Mouse (Mus musculus) limb, embryonic 12.5 days (tissue): ENCODE data around the gene Foxj1. TPM values are rescaled to one million over a fixed set of nuclear protein-coding genes. Genes with fewer than 3 reads are reported as not detected.
A peak's percentile ranks its signal among the peaks of the same experiment; 100 is the strongest.
"Not testable (repeated sequence)": the region's sequence is repeated elsewhere in the genome, so short reads cannot be mapped to it uniquely, and the experiment has no call there.

Source experiments
- ATAC-seq: fragments of 200-750 bp; cut with Nextera tagmentation; 2 replicates; pipeline ENCODE4 v1.8.0; 2017; ENCODE audit warnings: low read depth, moderate TSS enrichment; ENCODE audit not compliant: insufficient number of reproducible peaks, insufficient read depth, low FRiP score, low TSS enrichment
- H3K27ac ChIP-seq: fragments of 300-500 bp; sonication (generic); 2 replicates; pipeline ENCODE4 v1.5.1; 2016; ENCODE audit warnings: mild to moderate bottlenecking, moderate library complexity
- H3K27me3 ChIP-seq: fragments of 300-500 bp; sonication (generic); 2 replicates; pipeline ENCODE4 v1.6.1; 2016; ENCODE audit warnings: mild to moderate bottlenecking, moderate library complexity
- H3K36me3 ChIP-seq: fragments of 300-500 bp; sonication (generic); 2 replicates; pipeline ENCODE4 v1.6.1; 2016; ENCODE audit warnings: mild to moderate bottlenecking, moderate library complexity
- H3K4me1 ChIP-seq: fragments of 300-500 bp; sonication (generic); replicated peaks from 2 replicates; pipeline ENCODE4 v1.6.1; 2016
- H3K4me2 ChIP-seq: fragments of 300-500 bp; sonication (generic); 2 replicates; pipeline ENCODE4 v1.6.1; 2016; ENCODE audit warnings: mild to moderate bottlenecking, moderate library complexity
- H3K4me3 ChIP-seq: fragments of 300-500 bp; sonication (generic); replicated peaks from 2 replicates; pipeline ENCODE4 v1.5.1; 2016; ENCODE audit warnings: mild to moderate bottlenecking
- H3K9ac ChIP-seq: fragments of 300-500 bp; sonication (generic); replicated peaks from 2 replicates; pipeline ENCODE4 v1.6.1; 2016; ENCODE audit warnings: mild to moderate bottlenecking, moderate library complexity
- H3K9me3 ChIP-seq: fragments of 300-500 bp; sonication (generic); 2 replicates; pipeline ENCODE4 v1.6.1; 2016; ENCODE audit warnings: mild to moderate bottlenecking, moderate library complexity
- WGBS: fragments of 180-500 bp; shearing (Covaris S2); methylation state at CpG from one replicate; pipeline ENCODE4 v1.1.7; 2016; 5-methylcytosine and 5-hydroxymethylcytosine counted together
- polyA plus RNA-seq: library from polyadenylated mRNA; unstranded; fragments of >200 nt; fragmentation: Nextera tagmentation; extraction: Ambion mirVana; gene quantifications from 2 replicates; pipeline ENCODE4 v1.2.1, GENCODE M21; 2016

The Foxj1 gene
- polyA plus RNA-seq, 1 experiment from 2014 or later, result 0.18 TPM

DNA sequence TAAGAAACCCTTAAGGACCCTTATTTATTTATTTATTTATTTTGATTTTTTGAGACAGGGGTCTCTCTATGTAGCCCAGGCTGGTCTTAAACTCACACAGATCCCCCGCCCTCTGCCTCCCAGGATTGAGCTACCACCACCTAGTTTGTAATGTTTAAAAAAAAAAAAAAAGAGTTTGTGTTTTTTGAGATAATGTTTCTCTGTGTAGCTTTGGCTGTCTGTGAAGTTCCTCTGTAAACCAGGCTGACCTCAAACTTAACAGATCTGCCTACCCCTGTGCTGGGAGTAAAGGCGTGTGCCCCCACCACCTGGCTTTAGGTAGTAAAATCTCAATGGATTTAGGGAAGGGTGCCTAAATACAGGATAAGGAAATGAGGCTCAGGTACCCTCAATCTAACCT, 30.9 kb upstream of the Foxj1 start:
- Histone ChIP-seq H3K9me3 (no peaks in the 10 kb centered on the region), H3K27me3 (no peaks in the 10 kb centered on the region), H3K36me3 (peaks cover 13% of the 10 kb centered on the region; the same call in 1 of the 2 replicates), H3K4me2 (peak overlapping the region; percentile 0; the same call in 1 of the 2 replicates), H3K4me1 (peaks cover 17% of the 10 kb centered on the region), H3K27ac (0 out of 2 replicates have a peak overlapping the region, but pooled peaks have one; percentile 7), H3K4me3 (no peak overlapping the region), H3K9ac (no peak overlapping the region)
- ATAC-seq, result no peak
- WGBS, result 70% methylated on average over 2 of the region's 2 CpGs

DNA sequence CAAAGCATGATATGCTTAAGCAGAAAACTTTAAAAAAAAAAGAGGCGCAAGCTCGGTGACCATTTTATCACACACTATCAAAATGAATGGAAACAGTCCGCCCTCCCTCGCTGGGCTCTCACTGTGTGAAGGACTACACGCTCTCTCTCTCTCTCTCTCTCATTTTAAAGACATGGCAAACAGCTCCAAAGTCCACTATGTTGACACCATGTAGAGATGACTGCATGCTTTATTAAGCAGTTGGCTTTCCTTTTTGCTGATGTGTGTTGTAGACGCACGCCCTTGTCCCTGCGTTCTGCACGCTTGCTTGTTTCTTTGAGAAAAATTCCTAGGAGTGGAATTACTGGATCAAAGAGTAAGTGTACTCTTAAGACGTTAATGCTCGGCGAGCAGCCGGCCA, 30.2 kb upstream of the Foxj1 start:
- H3K4me3 ChIP-seq, result no peak overlapping the region
- H3K9ac ChIP-seq, result no peak overlapping the region
- 0 out of 2 replicates have a peak overlapping the region, but pooled peaks have one; percentile 23 for H3K27ac ChIP-seq
- H3K9me3 ChIP-seq, result no peaks in the 10 kb centered on the region
- 48% methylated on average over 13 of the region's 13 CpGs for WGBS
- peak overlapping the region; percentile 0; the same call in 1 of the 2 replicates for H3K4me2 ChIP-seq
- peaks cover 17% of the 10 kb centered on the region for H3K4me1 ChIP-seq
- H3K27me3 ChIP-seq, result no peaks in the 10 kb centered on the region
- ATAC-seq, result no peak
- H3K36me3 ChIP-seq, result peaks cover 19% of the 10 kb centered on the region; the same call in 1 of the 2 replicates

DNA sequence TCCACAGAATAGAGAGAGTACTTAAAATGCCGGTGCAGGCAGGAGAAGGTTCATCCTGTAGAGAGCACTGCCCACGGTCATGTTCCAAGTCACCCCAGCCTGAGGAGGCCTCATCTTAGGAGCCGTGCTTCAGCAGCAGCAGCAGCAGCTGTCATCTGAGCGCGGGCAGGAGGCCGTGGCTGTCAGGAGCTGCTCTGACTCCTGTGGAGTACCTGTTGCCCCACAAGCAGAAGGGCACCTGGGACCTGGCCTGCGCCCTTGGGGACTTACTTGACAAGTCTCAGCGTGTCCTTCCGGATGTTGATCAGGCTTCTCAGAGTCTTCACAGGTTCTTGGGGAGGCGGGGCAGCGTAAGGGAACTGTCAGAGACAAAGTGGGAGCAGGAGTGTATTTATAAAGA, 26.8 kb upstream of the Foxj1 start:
- Histone ChIP-seq H3K4me1 (peaks cover 17% of the 10 kb centered on the region), H3K36me3 (peaks cover 48% of the 10 kb centered on the region), H3K4me3 (no peak overlapping the region), H3K4me2 (no peak overlapping the region), H3K27me3 (no peaks in the 10 kb centered on the region), H3K9ac (no peak overlapping the region), H3K27ac (no peak overlapping the region), H3K9me3 (no peaks in the 10 kb centered on the region)
- ATAC-seq, result no peak
- 62% methylated on average over 11 of the region's 11 CpGs for WGBS

DNA sequence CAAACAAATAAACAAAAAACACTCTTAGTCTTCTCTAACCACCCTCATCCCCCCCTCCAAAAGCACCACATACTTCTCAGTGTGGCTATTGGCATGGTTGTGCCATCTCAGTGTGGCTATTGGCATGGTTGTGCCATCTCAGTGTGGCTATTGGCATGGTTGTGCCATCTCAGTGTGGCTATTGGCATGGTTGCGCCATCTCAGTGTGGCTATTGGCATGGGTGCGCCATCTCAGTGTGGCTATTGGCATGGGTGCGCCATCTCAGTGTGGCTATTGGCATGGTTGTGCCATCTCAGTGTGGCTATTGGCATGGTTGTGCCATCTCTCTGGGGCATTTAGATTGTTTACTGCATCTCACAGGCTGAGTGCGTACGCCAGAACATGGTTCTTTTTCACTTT, 25.7 kb upstream of the Foxj1 start:
- H3K4me2 ChIP-seq, H3K4me3 ChIP-seq, H3K9ac ChIP-seq, H3K27me3 ChIP-seq, ATAC-seq, H3K9me3 ChIP-seq, H3K27ac ChIP-seq: not testable (repeated sequence)
- H3K36me3 ChIP-seq, result peaks cover 50% of the 10 kb centered on the region
- whole genome bisulfite sequencing, result 96% methylated on average over 5 of the region's 5 CpGs
- peaks cover 12% of the 10 kb centered on the region for H3K4me1 ChIP-seq

DNA sequence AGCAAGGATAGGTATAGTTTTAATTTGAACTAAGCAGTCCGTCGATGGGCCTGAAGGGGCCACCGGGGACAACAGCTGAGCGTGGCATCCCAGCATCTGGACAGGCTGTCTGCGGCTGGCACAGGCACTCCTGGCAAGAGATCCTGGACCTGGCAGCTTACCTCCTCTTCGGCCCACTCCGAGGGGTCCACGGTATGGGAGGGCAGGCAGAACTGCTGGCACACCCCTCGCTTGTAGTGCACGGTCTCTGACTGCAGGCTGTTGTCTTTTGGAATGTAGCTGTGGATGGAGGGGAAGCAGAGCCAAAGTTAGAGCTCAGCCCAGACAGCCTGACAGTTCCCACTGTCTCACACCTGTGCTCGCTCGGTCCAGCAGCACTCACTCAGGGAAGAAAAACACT, 24.5 kb upstream of the Foxj1 start:
- ATAC-seq, result no peak
- 86% methylated on average over 12 of the region's 12 CpGs for WGBS
- Histone ChIP-seq H3K36me3 (peaks cover 63% of the 10 kb centered on the region), H3K4me3 (no peak overlapping the region), H3K4me1 (no peaks in the 10 kb centered on the region), H3K9me3 (0 out of 2 replicates have a peak, but pooled peaks cover 4% of the 10 kb centered on the region), H3K4me2 (no peak overlapping the region), H3K9ac (no peak overlapping the region), H3K27ac (no peak overlapping the region), H3K27me3 (no peaks in the 10 kb centered on the region)

DNA sequence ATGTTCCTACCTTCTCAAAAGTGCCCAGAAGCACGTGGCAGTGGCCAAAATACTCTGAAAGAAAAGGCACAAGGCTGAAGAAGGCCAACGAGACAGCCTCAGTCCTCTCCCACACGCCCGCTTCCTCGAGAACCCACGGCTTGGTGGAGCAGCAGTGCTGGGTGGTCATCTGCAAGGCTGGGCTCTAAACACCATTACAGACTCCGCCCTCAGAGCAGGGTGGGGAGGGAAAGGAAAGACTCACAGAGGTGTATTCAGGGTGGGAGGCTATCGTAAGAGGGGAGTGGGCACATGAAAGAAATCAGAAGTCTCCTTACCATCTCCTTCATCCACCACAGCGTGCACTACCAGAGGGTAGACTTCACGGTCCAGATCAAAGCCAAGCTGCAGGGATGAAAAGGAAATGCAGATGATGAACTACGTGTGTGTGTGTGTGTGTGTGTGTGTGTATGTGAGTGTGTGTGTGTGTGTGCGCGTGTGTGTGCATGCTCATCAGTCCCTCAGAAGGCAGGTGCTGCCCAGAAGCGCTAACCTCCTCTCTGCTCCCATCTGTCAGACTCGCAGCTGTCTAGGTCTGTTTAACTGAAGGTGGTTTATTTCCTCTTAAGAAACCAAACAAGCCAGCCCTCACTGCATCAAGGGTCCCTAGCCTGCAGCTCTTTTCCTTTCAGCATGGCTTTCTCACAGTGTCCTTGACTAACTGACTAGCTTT, 23.9 kb upstream of the Foxj1 start:
- Histone ChIP-seq H3K4me2 (no peak overlapping the region), H3K36me3 (peaks cover 68% of the 10 kb centered on the region), H3K9ac (no peak overlapping the region), H3K27me3 (no peaks in the 10 kb centered on the region), H3K27ac (no peak overlapping the region), H3K4me1 (no peaks in the 10 kb centered on the region), H3K4me3 (no peak overlapping the region), H3K9me3 (0 out of 2 replicates have a peak, but pooled peaks cover 4% of the 10 kb centered on the region)
- ATAC-seq, result no peak
- WGBS, result 66% methylated on average over 15 of the region's 15 CpGs

DNA sequence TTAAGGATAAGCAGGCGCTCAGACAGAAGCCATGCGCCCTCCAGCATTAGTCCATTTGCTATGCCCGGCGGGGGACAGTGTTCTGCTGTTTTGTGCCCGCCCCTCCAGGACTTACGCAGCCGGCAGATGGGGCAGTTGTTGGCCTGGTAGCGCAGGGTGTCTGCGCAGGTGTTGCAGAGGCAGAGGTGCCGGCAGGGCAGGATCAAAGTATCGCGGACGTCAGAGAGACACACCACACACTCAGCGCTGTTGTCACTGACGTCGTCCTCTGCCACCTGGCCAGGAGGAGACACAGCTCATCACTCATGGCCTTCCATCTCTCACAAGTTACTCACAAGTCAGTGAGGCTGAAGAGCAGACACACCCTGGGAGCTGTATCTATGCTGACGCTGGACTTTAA, 19.3 kb upstream of the Foxj1 start:
- Histone ChIP-seq H3K4me2 (no peak overlapping the region), H3K36me3 (peaks cover 79% of the 10 kb centered on the region), H3K9ac (no peak overlapping the region), H3K4me1 (no peaks in the 10 kb centered on the region), H3K27me3 (no peaks in the 10 kb centered on the region), H3K9me3 (0 out of 2 replicates have a peak, but pooled peaks cover 4% of the 10 kb centered on the region), H3K4me3 (no peak overlapping the region), H3K27ac (no peak overlapping the region)
- 36% methylated on average over 17 of the region's 17 CpGs for WGBS
- ATAC-seq, result no peak

DNA sequence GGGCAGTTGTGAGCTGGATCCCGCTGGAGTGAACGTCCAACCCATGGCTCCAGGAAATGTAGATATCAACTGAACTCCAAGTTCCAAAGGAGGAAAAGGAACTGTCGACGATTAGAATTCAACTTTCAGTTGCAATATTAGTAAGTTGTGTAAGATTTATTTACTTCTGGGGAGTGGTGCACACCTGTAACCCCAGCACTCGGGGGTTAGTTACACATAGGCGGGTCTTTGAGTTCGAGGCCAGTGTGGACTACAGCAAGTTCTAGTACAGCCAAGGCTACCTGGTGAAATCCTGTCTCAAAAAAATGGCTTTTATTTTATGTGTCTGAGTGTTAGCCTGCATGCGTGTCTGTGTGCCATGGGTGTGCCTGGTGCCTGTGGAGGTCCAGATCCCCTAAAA, 18.3 kb upstream of the Foxj1 start:
- Histone ChIP-seq H3K27ac (no peak overlapping the region), H3K4me2 (no peak overlapping the region), H3K27me3 (no peaks in the 10 kb centered on the region), H3K4me1 (no peaks in the 10 kb centered on the region), H3K4me3 (no peak overlapping the region), H3K9me3 (0 out of 2 replicates have a peak, but pooled peaks cover 4% of the 10 kb centered on the region), H3K9ac (no peak overlapping the region), H3K36me3 (peaks cover 79% of the 10 kb centered on the region)
- WGBS, result 90% methylated on average over 8 of the region's 8 CpGs
- ATAC-seq, result no peak

DNA sequence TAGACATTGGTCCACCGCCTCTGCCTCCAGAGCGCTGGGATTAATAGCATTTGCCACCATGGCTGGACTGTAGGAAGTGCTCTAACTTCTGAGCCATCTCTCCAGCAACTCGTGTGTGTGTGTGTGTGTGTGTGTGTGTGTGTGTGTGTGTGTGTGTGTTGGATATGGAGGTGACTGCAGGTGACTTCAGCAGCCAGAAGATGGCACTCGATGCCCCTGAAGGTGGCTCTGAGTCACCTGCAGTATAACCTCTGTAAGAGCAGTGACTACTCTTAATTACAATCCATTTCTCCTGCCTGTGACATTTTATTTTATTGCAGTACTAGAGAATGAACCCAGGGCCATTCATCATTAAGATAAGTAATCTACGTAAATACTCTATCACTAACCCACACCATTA, 16.1 kb upstream of the Foxj1 start:
- no peak overlapping the region for H3K27ac ChIP-seq
- ATAC-seq, result no peak
- 0 out of 2 replicates have a peak, but pooled peaks cover 4% of the 10 kb centered on the region for H3K9me3 ChIP-seq
- H3K4me2 ChIP-seq, result no peak overlapping the region
- H3K36me3 ChIP-seq, result peaks cover 88% of the 10 kb centered on the region
- no peak overlapping the region for H3K9ac ChIP-seq
- no peaks in the 10 kb centered on the region for H3K4me1 ChIP-seq
- H3K27me3 ChIP-seq, result no peaks in the 10 kb centered on the region
- H3K4me3 ChIP-seq, result no peak overlapping the region
- WGBS, result 83% methylated on average over 5 of the region's 5 CpGs

DNA sequence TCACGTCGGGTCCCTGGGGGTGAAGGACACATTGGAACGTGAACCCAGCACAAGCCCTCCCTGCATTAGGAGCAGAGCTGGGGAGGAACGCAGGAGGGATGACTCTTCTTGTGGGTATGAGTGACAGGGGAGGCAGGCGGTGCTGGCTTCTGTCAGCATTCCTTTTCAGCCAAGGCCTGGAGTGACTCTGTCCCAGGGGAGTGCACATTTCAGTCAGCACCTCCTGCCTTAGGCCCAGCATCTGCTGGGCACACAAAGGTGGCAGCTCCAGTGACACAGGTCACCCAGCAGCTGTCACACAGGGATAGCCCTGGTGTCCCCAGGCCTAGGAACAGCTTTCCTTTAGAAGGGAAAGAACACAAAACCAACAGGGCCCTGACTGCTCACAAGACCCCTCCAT, 12.8 kb upstream of the Foxj1 start:
- no peak for ATAC-seq
- H3K36me3 ChIP-seq, result peaks cover 88% of the 10 kb centered on the region
- H3K9ac ChIP-seq, result no peak overlapping the region
- H3K27ac ChIP-seq, result no peak overlapping the region
- H3K4me2 ChIP-seq, result no peak overlapping the region
- H3K9me3 ChIP-seq, result no peaks in the 10 kb centered on the region
- H3K4me1 ChIP-seq, result no peaks in the 10 kb centered on the region
- H3K4me3 ChIP-seq, result no peak overlapping the region
- no peaks in the 10 kb centered on the region for H3K27me3 ChIP-seq
- 82% methylated on average over 5 of the region's 5 CpGs for WGBS

DNA sequence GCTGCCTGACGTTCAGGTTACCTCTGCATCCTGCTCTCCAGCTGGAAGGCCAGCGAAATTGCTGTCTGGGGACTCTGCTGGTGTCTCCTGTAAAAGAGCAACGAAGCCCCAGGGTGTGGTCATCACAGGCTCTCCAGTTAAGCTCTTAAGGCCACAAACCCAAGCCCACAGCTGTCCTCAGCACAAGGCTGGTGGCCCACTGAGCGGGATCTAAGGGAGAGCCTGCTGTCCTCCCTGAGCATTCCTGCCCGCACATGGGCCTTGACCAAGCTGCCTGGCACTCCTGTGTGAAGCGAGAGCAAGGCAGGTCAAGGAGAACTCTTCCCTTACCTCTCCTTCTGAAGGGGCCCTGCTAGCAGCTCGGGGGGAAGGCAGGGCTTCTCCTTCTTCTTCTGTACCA, 11.8 kb upstream of the Foxj1 start:
- Histone ChIP-seq H3K4me1 (no peaks in the 10 kb centered on the region), H3K36me3 (peaks cover 90% of the 10 kb centered on the region), H3K9ac (no peak overlapping the region), H3K4me3 (no peak overlapping the region), H3K4me2 (no peak overlapping the region), H3K27ac (no peak overlapping the region), H3K27me3 (no peaks in the 10 kb centered on the region), H3K9me3 (no peaks in the 10 kb centered on the region)
- WGBS, result 76% methylated on average over 7 of the region's 7 CpGs
- ATAC-seq, result no peak
